Mouse (Mus musculus): ENCODE results near the gene Ing5. TPM values are rescaled to one million over a fixed set of nuclear protein-coding genes. Genes with fewer than 3 reads are reported as not detected.

Gene Ing5
- polyA plus RNA-seq, 1 experiment from 2014 or later: 24.8 TPM

GRCm38 (mm10) chr1:93810011-93810410 is 6.2 kb downstream of the Ing5 start:
- Histone ChIP-seq H3K9ac (no peak overlapping the region), H3K27me3 (ENCODE audit: insufficient read depth, low read length) (no peaks in the 10 kb centered on the region), H3K9me3 (ENCODE audit: low read depth, low read length) (no peaks in the 10 kb centered on the region), H3K27ac (ENCODE audit: low read depth) (no peak overlapping the region), H3K36me3 (ENCODE audit: insufficient read depth) (peaks cover 88% of the 10 kb centered on the region), H3K4me1 (ENCODE audit: insufficient read depth) (no peaks in the 10 kb centered on the region), H3K4me3 (ENCODE audit: low read depth, low read length) (no peak overlapping the region), H3K4me2 (no peak overlapping the region)
- no peak for TF ChIP-seq CTCF (IDR thresholded peaks at IDR 0.05; ENCODE audit: low read depth)
- WGBS: 91% methylated on average over 3 of the region's 3 CpGs
- ATAC-seq (ENCODE audit: insufficient read depth): no peak
- no peak for DNase-seq

- Histone ChIP-seq H3K4me1 (ENCODE audit: insufficient read depth) (no peaks in the 10 kb centered on the region), H3K4me2 (no peak overlapping the region), H3K4me3 (ENCODE audit: low read depth, low read length) (no peak overlapping the region), H3K36me3 (ENCODE audit: insufficient read depth) (peaks cover 92% of the 10 kb centered on the region), H3K27ac (ENCODE audit: low read depth) (no peak overlapping the region), H3K27me3 (ENCODE audit: insufficient read depth, low read length) (no peaks in the 10 kb centered on the region), H3K9me3 (ENCODE audit: low read depth, low read length) (no peaks in the 10 kb centered on the region), H3K9ac (no peak overlapping the region)
- ATAC-seq (ENCODE audit: insufficient read depth) (no peak), DNase-seq (no peak)
- no peak for TF ChIP-seq CTCF (IDR thresholded peaks at IDR 0.05; ENCODE audit: low read depth)
- WGBS: 81% methylated on average over 8 of the region's 8 CpGs
Observed at GRCm38 (mm10) chr1:93811495-93812039, 7.8 kb downstream of the Ing5 start.

GRCm38 (mm10) chr1:93817823-93818532 is 14.2 kb downstream of the Ing5 start:
- DNase-seq (no peak), ATAC-seq (ENCODE audit: insufficient read depth) (no peak)
- TF ChIP-seq CTCF (IDR thresholded peaks at IDR 0.05; ENCODE audit: low read depth): no peak
- WGBS: 94% methylated on average over 8 of the region's 8 CpGs
- Histone ChIP-seq H3K36me3 (ENCODE audit: insufficient read depth) (peaks cover 85% of the 10 kb centered on the region), H3K9ac (no peak overlapping the region), H3K9me3 (ENCODE audit: low read depth, low read length) (no peaks in the 10 kb centered on the region), H3K27ac (ENCODE audit: low read depth) (no peak overlapping the region), H3K4me2 (no peak overlapping the region), H3K4me3 (ENCODE audit: low read depth, low read length) (no peak overlapping the region), H3K27me3 (ENCODE audit: insufficient read depth, low read length) (no peaks in the 10 kb centered on the region), H3K4me1 (ENCODE audit: insufficient read depth) (no peaks in the 10 kb centered on the region)

- H3K4me1 ChIP-seq (ENCODE audit: insufficient read depth): no peaks in the 10 kb centered on the region
- TF ChIP-seq CTCF (IDR thresholded peaks at IDR 0.05; ENCODE audit: low read depth): no peak
- ATAC-seq (ENCODE audit: insufficient read depth): no peak
- H3K27ac ChIP-seq (ENCODE audit: low read depth): no peak overlapping the region
- no peak for DNase-seq
- H3K27me3 ChIP-seq (ENCODE audit: insufficient read depth, low read length): no peaks in the 10 kb centered on the region
- no peak overlapping the region for H3K4me3 ChIP-seq (ENCODE audit: low read depth, low read length)
- no peaks in the 10 kb centered on the region for H3K9me3 ChIP-seq (ENCODE audit: low read depth, low read length)
- peaks cover 78% of the 10 kb centered on the region for H3K36me3 ChIP-seq (ENCODE audit: insufficient read depth)
- 89% methylated on average over 7 of the region's 7 CpGs for WGBS
- no peak overlapping the region for H3K4me2 ChIP-seq
- H3K9ac ChIP-seq: no peak overlapping the region
Observed at GRCm38 (mm10) chr1:93818722-93819121, 15.0 kb downstream of the Ing5 start.

GRCm38 (mm10) chr1:93823796-93824495 is 20.2 kb downstream of the Ing5 start:
- Histone ChIP-seq H3K4me1 (ENCODE audit: insufficient read depth) (peaks cover 3% of the 10 kb centered on the region; the same call in 1 of the 2 replicates), H3K27me3 (ENCODE audit: insufficient read depth, low read length) (no peaks in the 10 kb centered on the region), H3K27ac (ENCODE audit: low read depth) (peak overlapping the region; percentile 95; the same call in 1 of the 2 replicates), H3K9me3 (ENCODE audit: low read depth, low read length) (no peaks in the 10 kb centered on the region), H3K9ac (peak overlapping the region; percentile 63; the same call in 1 of the 2 replicates), H3K4me3 (ENCODE audit: low read depth, low read length) (no peak overlapping the region), H3K36me3 (ENCODE audit: insufficient read depth) (peaks cover 31% of the 10 kb centered on the region), H3K4me2 (peak overlapping the region; percentile 89)
- WGBS: 73% methylated on average over 3 of the region's 3 CpGs
- no peak for ATAC-seq (ENCODE audit: insufficient read depth)
- no peak for TF ChIP-seq CTCF (IDR thresholded peaks at IDR 0.05; ENCODE audit: low read depth)
- DNase-seq: no peak

GRCm38 (mm10) chr1:93824609-93825008 is 20.8 kb downstream of the Ing5 start, which contains the start of gene D2hgdh:
D2hgdh (plus strand) TSS chr1:93824909.
- no peak for DNase-seq

More at GRCm38 (mm10) chr1:93824609-93825008, 20.8 kb downstream of the Ing5 start, which contains the start of gene D2hgdh:
- ATAC-seq (ENCODE audit: insufficient read depth): peak; percentile 11; the same call in 1 of the 2 replicates
- peaks cover 3% of the 10 kb centered on the region; the same call in 1 of the 2 replicates for H3K4me1 ChIP-seq (ENCODE audit: insufficient read depth)
- H3K9ac ChIP-seq: peak within 1 kb of the TSS; percentile 63
- no peak for TF ChIP-seq CTCF (IDR thresholded peaks at IDR 0.05; ENCODE audit: low read depth)
- H3K36me3 ChIP-seq (ENCODE audit: insufficient read depth): peaks cover 24% of the 10 kb centered on the region
- H3K9me3 ChIP-seq (ENCODE audit: low read depth, low read length): no peaks in the 10 kb centered on the region
- peak within 1 kb of the TSS; percentile 95 for H3K27ac ChIP-seq (ENCODE audit: low read depth)
- peak within 1 kb of the TSS; percentile 89 for H3K4me2 ChIP-seq
- no peaks in the 10 kb centered on the region for H3K27me3 ChIP-seq (ENCODE audit: insufficient read depth, low read length)
- 8% methylated on average over 10 of the region's 10 CpGs for WGBS
- H3K4me3 ChIP-seq (ENCODE audit: low read depth, low read length): peak within 1 kb of the TSS; percentile 57

All from lung, embryonic 14.5 days (tissue).